Mouse (Mus musculus): ENCODE measurements around the gene Hoxc10.

The Hoxc10 gene

GRCm38 (mm10) chr15:103014166-103015008, 47.8 kb downstream of the Hoxc10 start:
- DNase-seq = no peak

GRCm38 (mm10) chr15:103015009-103015399, 48.4 kb downstream of the Hoxc10 start:
- DNase-seq = no peak

GRCm38 (mm10) chr15:103015406-103016166, 49.0 kb downstream of the Hoxc10 start:
- DNase-seq = no peak

GRCm38 (mm10) chr15:103018636-103019035, 52.0 kb downstream of the Hoxc10 start, which contains the start of gene Hoxc4:
Hoxc4 (plus strand) TSS chr15:103018934.
- DNase-seq = no peak

- no peak for DNase-seq
These were observed 54.4 kb downstream of the Hoxc10 start for GRCm38 (mm10) chr15:103020899-103021418.

All from thymus, postnatal 14 days (tissue).